Mouse (Mus musculus): ENCODE measurements around the gene Rnf121. TPM values are rescaled to one million over a fixed set of nuclear protein-coding genes. Genes with fewer than 3 reads are reported as not detected.
A peak's percentile ranks its signal among the peaks of the same experiment; 100 is the strongest.

Rnf121 gene
- polyA plus RNA-seq, 1 experiment, result 67.1 TPM

- no peak for DNase-seq (ENCODE audit: extremely low spot score in 1 of 2, low spot score in 1 of 2)
Observed at GRCm38 (mm10) chr7:102006520-102006919, 58.7 kb downstream of the Rnf121 start.

GRCm38 (mm10) chr7:102000921-102001630, 64.2 kb downstream of the Rnf121 start:
- peak in 1 of 2 experiments; percentile 37 for DNase-seq (ENCODE audit: extremely low spot score in 1 of 2, low spot score in 1 of 2)

- DNase-seq (ENCODE audit: extremely low spot score in 1 of 2, low spot score in 1 of 2), result no peak
Observed at GRCm38 (mm10) chr7:102000296-102000695, 65.0 kb downstream of the Rnf121 start.

- no peak for DNase-seq (ENCODE audit: extremely low spot score in 1 of 2, low spot score in 1 of 2)
Observed at GRCm38 (mm10) chr7:101999461-102000151, 65.7 kb downstream of the Rnf121 start.

GRCm38 (mm10) chr7:101998194-101998927, 66.9 kb downstream of the Rnf121 start:
- peak; percentile 66 to 92 for DNase-seq (ENCODE audit: extremely low spot score in 1 of 2, low spot score in 1 of 2)

GRCm38 (mm10) chr7:101994241-101994640, 71.0 kb downstream of the Rnf121 start:
- no peak for DNase-seq (ENCODE audit: extremely low spot score in 1 of 2, low spot score in 1 of 2)

- no peak for DNase-seq (ENCODE audit: extremely low spot score in 1 of 2, low spot score in 1 of 2)
Observed at GRCm38 (mm10) chr7:101985081-101985480, 80.2 kb downstream of the Rnf121 start.

- DNase-seq (ENCODE audit: extremely low spot score in 1 of 2, low spot score in 1 of 2), result no peak
Observed at GRCm38 (mm10) chr7:101982735-101983134, 82.5 kb downstream of the Rnf121 start.

- DNase-seq (ENCODE audit: extremely low spot score in 1 of 2, low spot score in 1 of 2), result no peak
Observed at GRCm38 (mm10) chr7:101974505-101974904, 90.8 kb downstream of the Rnf121 start.

- no peak for DNase-seq (ENCODE audit: extremely low spot score in 1 of 2, low spot score in 1 of 2)
Observed at GRCm38 (mm10) chr7:101973730-101974129, 91.5 kb downstream of the Rnf121 start.

- no peak for DNase-seq (ENCODE audit: extremely low spot score in 1 of 2, low spot score in 1 of 2)
Observed at GRCm38 (mm10) chr7:101971721-101972120, 93.5 kb downstream of the Rnf121 start.

- peak; percentile 58 to 80 for DNase-seq (ENCODE audit: extremely low spot score in 1 of 2, low spot score in 1 of 2)
Observed at GRCm38 (mm10) chr7:101970821-101971461, 94.3 kb downstream of the Rnf121 start.

- DNase-seq (ENCODE audit: extremely low spot score in 1 of 2, low spot score in 1 of 2), result peak; percentile 81 to 90
Observed at GRCm38 (mm10) chr7:101970429-101970775, 94.9 kb downstream of the Rnf121 start.

GRCm38 (mm10) chr7:101969694-101970428, 95.4 kb downstream of the Rnf121 start:
- DNase-seq (ENCODE audit: extremely low spot score in 1 of 2, low spot score in 1 of 2), result peak; percentile 50 to 82

Other genes starting within 250 kb of the Rnf121 start
- gene Phox2a, start 247.2 kb downstream of the Rnf121 start, polyA plus RNA-seq (2012; rRNA removed), result not detected in 2 replicates
- gene Inppl1, start 227.2 kb downstream of the Rnf121 start, polyA plus RNA-seq (2012; rRNA removed), result 34.3 and 38.8 TPM in 2 replicates
- gene Folr2, start 208.3 kb downstream of the Rnf121 start, polyA plus RNA-seq (2012; rRNA removed), result 1.2 and 2.3 TPM in 2 replicates
- gene Anapc15, start 201.8 kb downstream of the Rnf121 start, polyA plus RNA-seq (2012; rRNA removed), result 60.4 and 69.4 TPM in 2 replicates
- gene Folr1, start 194.7 kb downstream of the Rnf121 start, polyA plus RNA-seq (2012; rRNA removed), result 1.1 and 2.1 TPM in 2 replicates
- 186 and 205 TPM in 2 replicates for gene Lamtor1, start 159.6 kb downstream of the Rnf121 start, polyA plus RNA-seq (2012; rRNA removed)
- 0.27 and 0.28 TPM in 2 replicates for gene Tomt, start 159.1 kb downstream of the Rnf121 start, polyA plus RNA-seq (2012; rRNA removed)
- 12.3 and 12.8 TPM in 2 replicates for gene Lrrc51, start 131.6 kb downstream of the Rnf121 start, polyA plus RNA-seq (2012; rRNA removed)
- 65.6 and 68.8 TPM in 2 replicates for gene Numa1, start 131.4 kb downstream of the Rnf121 start, polyA plus RNA-seq (2012; rRNA removed)
- gene Il18bp, start 46.8 kb downstream of the Rnf121 start, polyA plus RNA-seq (2012; rRNA removed), result 14.1 and 14.4 TPM in 2 replicates
- gene Xndc1, start within 50 bp of the Rnf121 start, polyA plus RNA-seq (2012; rRNA removed), result 36.2 and 42.7 TPM in 2 replicates
- gene Xntrpc, start 244 bp upstream of the Rnf121 start, polyA plus RNA-seq (2012; rRNA removed), result 3.9 and 4.3 TPM in 2 replicates
- 1.8 and 2.0 TPM in 2 replicates for gene Trpc2, start 17.6 kb upstream of the Rnf121 start, polyA plus RNA-seq (2012; rRNA removed)
- 0.12 and 0.13 TPM in 2 replicates for gene Art1, start 36.3 kb upstream of the Rnf121 start, polyA plus RNA-seq (2012; rRNA removed)
- gene Art5, start 44.0 kb upstream of the Rnf121 start, polyA plus RNA-seq (2012; rRNA removed), result 0.34 and 0.50 TPM in 2 replicates
- gene Chrna10, start 51.4 kb upstream of the Rnf121 start, polyA plus RNA-seq (2012; rRNA removed), result 8.6 and 10.8 TPM in 2 replicates
- 18.8 and 19.7 TPM in 2 replicates for gene Nup98, start 144.7 kb upstream of the Rnf121 start, polyA plus RNA-seq (2012; rRNA removed)
- 26.0 and 27.4 TPM in 2 replicates for gene Pgap2, start 144.7 kb upstream of the Rnf121 start, polyA plus RNA-seq (2012; rRNA removed)
- 35.8 and 41.8 TPM in 2 replicates for gene Rhog, start 190.6 kb upstream of the Rnf121 start, polyA plus RNA-seq (2012; rRNA removed)
- 78.3 and 82.5 TPM in 2 replicates for gene Stim1, start 202.3 kb upstream of the Rnf121 start, polyA plus RNA-seq (2012; rRNA removed)

Measured in frontal cortex, adult 2 months (tissue).